Mouse (Mus musculus): ENCODE measurements around the gene Ciapin1.

The Ciapin1 gene

GRCm38 (mm10) chr8:94778895-94779533 is 59.1 kb downstream of the Ciapin1 start:
- DNase-seq (ENCODE audit: low spot score), result no peak

- no peak for DNase-seq (ENCODE audit: low spot score)
These were observed 59.7 kb downstream of the Ciapin1 start for GRCm38 (mm10) chr8:94778473-94778872.

- DNase-seq (ENCODE audit: low spot score), result no peak
These were observed 60.1 kb downstream of the Ciapin1 start for GRCm38 (mm10) chr8:94778036-94778435.

GRCm38 (mm10) chr8:94776346-94776745 is 61.8 kb downstream of the Ciapin1 start:
- DNase-seq (ENCODE audit: low spot score), result no peak

GRCm38 (mm10) chr8:94774601-94775000 is 63.6 kb downstream of the Ciapin1 start:
- DNase-seq (ENCODE audit: low spot score), result no peak

GRCm38 (mm10) chr8:94773700-94774171 is 64.4 kb downstream of the Ciapin1 start:
- peak; percentile 49 for DNase-seq (ENCODE audit: low spot score)

GRCm38 (mm10) chr8:94773048-94773447 is 65.1 kb downstream of the Ciapin1 start:
- DNase-seq (ENCODE audit: low spot score), result no peak

GRCm38 (mm10) chr8:94771941-94772670 is 66.1 kb downstream of the Ciapin1 start, which contains the start of gene Cx3cl1:
Cx3cl1 (plus strand) TSS chr8:94772009.
- peak; percentile 83 for DNase-seq (ENCODE audit: low spot score)

GRCm38 (mm10) chr8:94770945-94771344 is 67.2 kb downstream of the Ciapin1 start:
- DNase-seq (ENCODE audit: low spot score), result peak; percentile 83

Data from urinary bladder, postnatal 14 days (tissue).